Mouse (Mus musculus) gastrocnemius, adult 2 months (tissue): ENCODE measurements at regions not wholly inside any gene's neighbourhood (a gene's known extent, or its start where the extent isn't known, plus 50 kb on each side); places are given as distances from the start of the nearest gene placed in this dataset.
A peak's percentile ranks its signal among the peaks of the same experiment; 100 is the strongest.

Source experiments
- DNase-seq: peaks from one replicate; pipeline ENCODE4 v3.0.0; 2022
- H3K27ac ChIP-seq: fragments of 200-600 bp; 2 replicates; pipeline ENCODE4 v1.8.1; 2022; ENCODE audit warnings: mild to moderate bottlenecking
- H3K4me3 ChIP-seq: fragments of 200-600 bp; 2 replicates; pipeline ENCODE4 v1.8.1; 2022; ENCODE audit warnings: mild to moderate bottlenecking, moderate library complexity
- CTCF ChIP-seq: fragments of 200-600 bp; IDR thresholded peaks from 2 replicates; pipeline ENCODE4 v1.8.1; 2022; ENCODE audit warnings: antibody characterized with exemption, mild to moderate bottlenecking, moderate library complexity
- intact Hi-C: fragments of 180-260 bp; cut with DNase I; formaldehyde crosslinking; loops from one replicate; pipeline ENCODE4 v1.15.1; 2025

- TF ChIP-seq CTCF: no peak
Observed at GRCm38 (mm10) chr15:35240416-35241212, 882.9 kb upstream of the 9430069I07Rik start.

GRCm38 (mm10) chr15:35238691-35239090 lies 881.0 kb upstream of the 9430069I07Rik start:
- no peak overlapping the region for H3K4me3 ChIP-seq
- H3K27ac ChIP-seq: no peak overlapping the region
- no peak for DNase-seq
- no peak for TF ChIP-seq CTCF
- intact Hi-C loops: no loop called here

More at GRCm38 (mm10) chr15:35240416-35241212, 882.9 kb upstream of the 9430069I07Rik start:
- Histone ChIP-seq H3K27ac (no peak overlapping the region), H3K4me3 (no peak overlapping the region)
- DNase-seq: no peak
- intact Hi-C loops: no loop called here

GRCm38 (mm10) chr15:35233968-35234696 lies 876.5 kb upstream of the 9430069I07Rik start:
- intact Hi-C loops: no loop called here
- no peak for DNase-seq
- TF ChIP-seq CTCF: no peak
- no peak overlapping the region for H3K4me3 ChIP-seq
- H3K27ac ChIP-seq: no peak overlapping the region

- Histone ChIP-seq H3K4me3 (no peak overlapping the region), H3K27ac (no peak overlapping the region)
- intact Hi-C loops: no loop called here
- no peak for DNase-seq
- TF ChIP-seq CTCF: peak; percentile 14; the same call in 1 of the 2 replicates
Observed at GRCm38 (mm10) chr15:35229614-35230013, 871.9 kb upstream of the 9430069I07Rik start.
